Mouse (Mus musculus) liver, adult 2 months (tissue): ENCODE measurements at regions not wholly inside any gene's neighbourhood (a gene's known extent, or its start where the extent isn't known, plus 50 kb on each side); places are given as distances from the start of the nearest gene placed in this dataset.

Experiments
- DNase-seq: peaks from one replicate; pipeline ENCODE4 v3.0.0-alpha.2; 2011; ENCODE audit warnings: low read depth, low spot score; ENCODE audit errors: extremely low read depth
- H3K27ac ChIP-seq: fragments of 200-500 bp; replicated peaks from 2 replicates; pipeline ENCODE4 v1.5.1; 2012; ENCODE audit warnings: low read depth, mild to moderate bottlenecking, control low read depth, inconsistent platforms, low read length; ENCODE audit not compliant: insufficient read depth
- H3K27me3 ChIP-seq: fragments of 200-500 bp; 2 replicates; pipeline ENCODE4 v1.6.1; 2012; ENCODE audit warnings: mild to moderate bottlenecking, moderate library complexity, low read length, inconsistent platforms; ENCODE audit not compliant: control insufficient read depth, insufficient read depth
- H3K36me3 ChIP-seq: fragments of 200-500 bp; 2 replicates; pipeline ENCODE4 v1.6.1; 2012; ENCODE audit warnings: low read length, inconsistent platforms; ENCODE audit not compliant: control insufficient read depth, insufficient read depth
- H3K4me1 ChIP-seq: fragments of 200-500 bp; 2 replicates; pipeline ENCODE4 v1.6.1; 2011; ENCODE audit warnings: low read length; ENCODE audit not compliant: control insufficient read depth, insufficient read depth
- H3K4me3 ChIP-seq: fragments of 200-500 bp; 2 replicates; pipeline ENCODE4 v1.5.1; 2011; ENCODE audit warnings: low read depth, mild to moderate bottlenecking, control low read depth, low read length, moderate library complexity; ENCODE audit not compliant: insufficient read depth
- H3K79me2 ChIP-seq: fragments of 200-500 bp; 2 replicates; pipeline ENCODE4 v1.6.1; 2012; ENCODE audit warnings: inconsistent platforms, mild to moderate bottlenecking, low read length, moderate library complexity; ENCODE audit not compliant: control insufficient read depth, insufficient read depth
- H3K9ac ChIP-seq: fragments of 200-500 bp; 2 replicates; pipeline ENCODE4 v1.6.1; 2012; ENCODE audit warnings: low read depth, mild to moderate bottlenecking, control low read depth, inconsistent platforms, low read length
- CTCF ChIP-seq: fragments of 200-500 bp; IDR thresholded peaks from 2 replicates; pipeline ENCODE4 v1.5.1; 2011; ENCODE audit warnings: low read depth, low read length, control low read depth
- POLR2A ChIP-seq: fragments of 200-500 bp; IDR thresholded peaks from 2 replicates; pipeline ENCODE4 v1.6.1; 2011; ENCODE audit warnings: low read length, control low read depth; ENCODE audit not compliant: insufficient read depth; ENCODE audit errors: extremely low read depth
- WGBS: fragments of 180-500 bp; shearing (Covaris S2); methylation state at CpG from one replicate; pipeline ENCODE4 v1.1.7; 2018; 5-methylcytosine and 5-hydroxymethylcytosine counted together

DNA sequence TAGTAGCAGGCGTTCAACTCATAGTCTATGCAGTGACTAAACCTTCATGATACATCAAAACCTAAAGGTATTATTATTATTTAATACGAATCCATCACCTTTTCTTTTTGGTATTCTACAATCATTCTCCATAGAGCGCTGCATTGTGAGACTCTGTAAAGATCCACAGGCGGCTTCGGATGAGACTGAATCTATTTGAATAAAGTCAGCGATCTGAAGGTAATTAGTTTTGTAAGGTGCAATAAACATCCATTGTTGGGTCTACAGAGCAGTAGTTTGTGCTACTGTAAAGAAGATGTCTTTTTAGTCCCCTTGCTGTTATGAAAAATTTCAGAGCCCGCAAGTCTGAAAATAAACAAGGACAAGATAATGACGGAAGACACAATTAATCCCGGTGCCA is 168.9 kb upstream of the Nr5a2 start:
- Histone ChIP-seq H3K4me1 (no peaks in the 10 kb centered on the region), H3K27me3 (no peaks in the 10 kb centered on the region), H3K36me3 (no peaks in the 10 kb centered on the region), H3K79me2 (no peaks in the 10 kb centered on the region), H3K4me3 (no peak overlapping the region), H3K27ac (no peak overlapping the region), H3K9ac (no peak overlapping the region)
- WGBS, result 94% methylated on average over 9 of the region's 9 CpGs
- no peak for DNase-seq
- TF ChIP-seq CTCF, result no peak

DNA sequence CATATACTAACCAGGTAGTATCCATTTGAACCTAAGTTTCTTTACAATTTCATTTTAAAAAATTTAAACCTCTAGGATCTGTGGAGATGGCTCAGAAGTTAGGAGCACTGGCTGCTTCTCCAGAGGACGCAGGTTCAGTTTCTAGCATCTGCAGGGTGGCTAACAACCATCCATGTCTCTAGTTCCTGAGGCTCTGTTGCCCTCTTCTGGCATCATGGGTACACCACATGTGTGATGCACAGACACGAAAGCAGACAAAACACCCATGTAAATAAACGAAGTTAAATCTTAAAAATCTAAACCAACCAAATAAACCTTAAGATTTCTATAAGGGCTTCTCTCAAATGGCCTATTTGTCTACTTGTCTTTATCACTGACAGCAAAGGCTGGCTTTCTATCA is 157.6 kb upstream of the Nr5a2 start:
- Histone ChIP-seq H3K36me3 (no peaks in the 10 kb centered on the region), H3K27me3 (no peaks in the 10 kb centered on the region), H3K27ac (no peak overlapping the region), H3K9ac (no peak overlapping the region), H3K4me1 (no peaks in the 10 kb centered on the region), H3K4me3 (no peak overlapping the region), H3K79me2 (no peaks in the 10 kb centered on the region)
- TF ChIP-seq POLR2A, result no peak
- TF ChIP-seq CTCF, result peak; percentile 52; the same call in 1 of the 2 replicates
- peak; percentile 17 for DNase-seq
- WGBS, result 71% methylated on average over 3 of the region's 3 CpGs

DNA sequence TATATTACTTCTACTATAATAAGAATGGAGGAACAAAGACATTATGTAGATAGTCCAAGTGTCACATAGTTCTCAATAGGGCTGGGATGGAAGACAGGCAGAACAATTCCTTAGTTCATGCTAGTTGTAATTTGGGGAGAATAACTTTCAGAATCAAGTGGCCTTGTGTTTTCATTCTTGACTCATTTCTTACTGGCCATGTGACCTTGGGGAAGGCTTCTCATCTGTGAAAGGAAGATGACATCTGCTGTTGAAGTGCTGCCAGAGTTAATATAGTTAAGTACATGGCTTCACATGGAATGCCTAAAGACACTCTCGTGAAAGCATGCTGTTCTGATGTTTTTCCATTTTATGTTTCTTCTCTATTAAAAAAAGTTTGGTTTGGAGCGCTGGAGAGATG is 146.2 kb upstream of the Nr5a2 start:
- DNase-seq, result no peak
- H3K27ac ChIP-seq, result no peak overlapping the region
- H3K4me3 ChIP-seq, result no peak overlapping the region
- H3K4me1 ChIP-seq, result no peaks in the 10 kb centered on the region
- no peaks in the 10 kb centered on the region for H3K36me3 ChIP-seq
- H3K9ac ChIP-seq, result no peak overlapping the region
- TF ChIP-seq POLR2A (no peak), CTCF (no peak)
- H3K27me3 ChIP-seq, result no peaks in the 10 kb centered on the region
- no peaks in the 10 kb centered on the region for H3K79me2 ChIP-seq
- 91% methylated on average over 2 of the region's 2 CpGs for WGBS

DNA sequence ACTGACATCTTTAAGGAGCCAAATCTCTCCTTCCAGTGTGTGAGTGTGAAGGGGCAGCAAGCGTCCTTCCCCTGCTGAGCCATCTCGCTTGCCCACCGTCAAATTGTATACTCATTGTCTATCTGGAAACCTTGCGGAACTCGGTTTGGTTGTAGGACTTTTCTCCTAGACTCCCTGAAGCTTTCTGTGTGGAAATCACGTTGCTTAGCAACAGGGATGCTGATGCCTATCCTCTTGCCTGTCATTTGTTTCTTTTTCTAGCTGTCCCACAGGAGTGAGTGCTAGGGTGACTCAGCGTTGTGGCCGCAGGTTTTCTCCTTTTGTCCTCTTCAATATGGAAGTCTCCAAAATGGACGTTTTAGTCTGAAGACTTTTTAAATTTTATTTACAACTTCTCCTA is 131.5 kb upstream of the Nr5a2 start:
- H3K79me2 ChIP-seq, result no peaks in the 10 kb centered on the region
- TF ChIP-seq CTCF (no peak), POLR2A (no peak)
- no peaks in the 10 kb centered on the region for H3K4me1 ChIP-seq
- H3K27me3 ChIP-seq, result no peaks in the 10 kb centered on the region
- no peak overlapping the region for H3K9ac ChIP-seq
- DNase-seq, result no peak
- no peak overlapping the region for H3K27ac ChIP-seq
- 46% methylated on average over 9 of the region's 9 CpGs for WGBS
- H3K36me3 ChIP-seq, result no peaks in the 10 kb centered on the region
- H3K4me3 ChIP-seq, result no peak overlapping the region

DNA sequence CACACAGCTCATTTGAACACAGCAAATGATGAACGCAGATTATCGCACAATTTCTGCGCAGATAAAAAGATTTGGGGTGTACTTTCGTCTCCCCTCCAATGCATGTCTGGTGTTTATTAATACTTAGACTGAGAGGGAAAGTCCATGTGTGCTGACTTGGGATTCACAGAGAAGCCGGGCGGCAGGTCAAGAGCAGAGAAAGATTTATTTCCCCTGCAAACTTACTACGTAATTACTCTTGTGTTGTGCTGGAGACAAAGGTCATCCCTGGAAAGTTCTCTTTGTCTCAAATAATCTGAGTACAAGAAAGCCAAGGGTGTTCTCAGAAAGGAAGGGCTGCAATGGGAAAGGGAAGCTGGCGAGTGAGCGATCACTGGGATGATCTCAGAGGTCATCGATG is 127.9 kb upstream of the Nr5a2 start:
- Histone ChIP-seq H3K36me3 (no peaks in the 10 kb centered on the region), H3K4me3 (no peak overlapping the region), H3K27me3 (no peaks in the 10 kb centered on the region), H3K4me1 (no peaks in the 10 kb centered on the region), H3K9ac (no peak overlapping the region), H3K79me2 (no peaks in the 10 kb centered on the region), H3K27ac (no peak overlapping the region)
- no peak for TF ChIP-seq POLR2A
- 82% methylated on average over 10 of the region's 10 CpGs for WGBS
- no peak for DNase-seq

DNA sequence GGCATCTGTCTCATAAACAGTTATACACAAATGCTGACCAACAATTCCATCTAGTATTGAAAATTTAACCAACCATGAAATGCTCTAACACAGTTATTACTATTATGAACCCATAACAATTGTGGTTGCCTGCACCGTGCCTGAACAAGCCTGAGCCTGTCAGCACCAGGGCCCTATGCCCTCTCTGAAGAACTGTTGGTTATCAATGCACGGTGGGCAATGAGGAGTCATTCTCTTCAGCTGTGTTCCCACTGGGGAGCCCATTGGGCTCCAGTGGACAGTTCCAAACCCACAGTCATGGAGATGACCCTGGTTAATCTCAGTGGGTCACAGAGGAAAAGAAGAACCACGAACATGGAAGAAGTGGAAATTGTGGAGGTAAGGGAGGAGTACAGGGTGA is 126.5 kb upstream of the Nr5a2 start:
- H3K27me3 ChIP-seq, result no peaks in the 10 kb centered on the region
- H3K4me3 ChIP-seq, result no peak overlapping the region
- TF ChIP-seq CTCF (no peak), POLR2A (no peak)
- H3K9ac ChIP-seq, result no peak overlapping the region
- H3K79me2 ChIP-seq, result no peaks in the 10 kb centered on the region
- H3K36me3 ChIP-seq, result no peaks in the 10 kb centered on the region
- no peaks in the 10 kb centered on the region for H3K4me1 ChIP-seq
- no peak overlapping the region for H3K27ac ChIP-seq
- WGBS, result 95% methylated on average over 3 of the region's 3 CpGs
- no peak for DNase-seq
